Mouse (Mus musculus): ENCODE data around the gene Bud13. TPM values are rescaled to one million over a fixed set of nuclear protein-coding genes. Genes with fewer than 3 reads are reported as not detected.
A peak's percentile ranks its signal among the peaks of the same experiment; 100 is the strongest.

The Bud13 gene
- 10 to 100 TPM; 14.2 to 17.0 TPM for total RNA-seq (2021)
- long read RNA-seq, experiment 1, transcript Bud13-201 (10 exons, 2,539 nt) = major isoform, 7 of 11 reads
- long read RNA-seq, experiment 1, partial matches to known transcripts = 3 of 11 reads
- long read RNA-seq, experiment 1, other reads (novel, unspliced or antisense) = 1 of 11 reads
- long read RNA-seq, experiment 2, transcript Bud13-201 (10 exons, 2,539 nt) = major isoform, 8 of 25 reads
- long read RNA-seq, experiment 2, partial matches to known transcripts = 15 of 25 reads
- long read RNA-seq, experiment 2, other reads (novel, unspliced or antisense) = 2 of 25 reads

DNA sequence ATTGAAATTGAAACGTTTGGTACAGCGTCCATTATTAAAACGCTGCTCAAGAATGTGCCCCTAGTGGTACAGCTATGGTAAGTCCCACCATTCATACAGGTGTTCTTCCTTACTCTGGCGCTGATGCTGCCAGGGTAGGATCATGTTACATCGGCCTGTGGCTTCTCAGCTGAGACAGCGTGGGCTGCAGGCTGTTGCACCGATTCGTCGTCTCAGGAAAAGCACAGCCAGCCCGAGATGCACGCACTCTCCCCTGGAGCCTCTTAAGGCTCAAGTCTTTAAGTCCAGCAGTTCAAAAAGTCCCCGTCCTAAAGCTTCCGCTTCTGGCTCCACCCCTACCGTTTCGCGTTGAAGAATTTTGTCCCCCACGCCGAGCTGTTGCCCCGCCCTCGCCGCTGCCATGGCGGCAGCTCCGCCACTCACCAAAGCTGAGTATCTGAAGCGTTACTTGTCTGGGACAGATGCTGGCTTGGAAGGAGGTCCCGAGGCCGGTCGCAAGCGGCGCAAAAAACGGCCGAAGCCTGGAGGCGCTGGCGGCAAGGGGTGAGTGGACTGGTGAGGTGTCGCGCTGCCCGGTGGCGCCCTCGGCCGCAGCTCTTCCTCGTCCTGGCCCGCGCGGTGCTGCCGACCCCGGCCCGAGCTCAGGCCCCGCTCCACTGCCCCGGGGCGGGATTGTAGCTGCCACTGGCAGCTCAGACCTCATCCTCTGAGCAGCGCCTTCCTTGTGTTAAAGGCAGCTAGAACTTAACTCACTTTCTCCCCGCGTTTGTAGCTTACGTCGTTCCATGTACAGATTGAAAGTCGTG, at the start of gene Bud13:
Bud13 (plus strand) TSS at position 378 of the 806 bp plus-strand sequence.
- DNase-seq (ENCODE audit: low spot score in 2 of 2) = peak; percentile 90 to 98

- no peak for DNase-seq (ENCODE audit: low spot score in 2 of 2)
These were observed 47.6 kb upstream of the Bud13 start for GRCm38 (mm10) chr9:46235196-46235595.

GRCm38 (mm10) chr9:46235596-46235648, 47.4 kb upstream of the Bud13 start, which contains the start of gene Apoc3:
Apoc3 (minus strand) TSS chr9:46235636.
- no peak for DNase-seq (ENCODE audit: low spot score in 2 of 2)

- no peak for DNase-seq (ENCODE audit: low spot score in 2 of 2)
These were observed 47.2 kb upstream of the Bud13 start for GRCm38 (mm10) chr9:46235649-46236048.

DNA sequence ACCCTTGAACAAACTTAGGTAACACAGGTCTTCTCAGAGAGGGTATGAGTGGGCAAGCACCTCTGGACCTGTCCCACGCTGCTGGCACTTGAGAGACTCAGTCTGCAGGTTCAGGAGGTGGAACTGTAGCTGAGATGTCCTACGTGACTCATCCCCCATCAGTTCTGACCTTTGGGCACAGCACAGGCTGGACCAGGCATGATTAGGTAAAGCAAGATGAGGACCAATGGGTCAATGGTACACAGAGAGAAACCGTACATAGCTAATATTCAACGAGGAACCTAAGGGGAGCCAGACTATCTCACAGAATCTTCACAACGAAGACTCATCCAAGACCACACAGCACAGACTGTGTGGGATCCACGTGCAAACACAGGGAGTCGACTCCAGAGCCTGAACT, 44.0 kb upstream of the Bud13 start:
- no peak for DNase-seq (ENCODE audit: low spot score in 2 of 2)

- DNase-seq (ENCODE audit: low spot score in 2 of 2) = no peak
These were observed 42.2 kb upstream of the Bud13 start, which contains the start of gene Apoa4 for GRCm38 (mm10) chr9:46240526-46241153. Apoa4 (plus strand) TSS chr9:46240696.

DNA sequence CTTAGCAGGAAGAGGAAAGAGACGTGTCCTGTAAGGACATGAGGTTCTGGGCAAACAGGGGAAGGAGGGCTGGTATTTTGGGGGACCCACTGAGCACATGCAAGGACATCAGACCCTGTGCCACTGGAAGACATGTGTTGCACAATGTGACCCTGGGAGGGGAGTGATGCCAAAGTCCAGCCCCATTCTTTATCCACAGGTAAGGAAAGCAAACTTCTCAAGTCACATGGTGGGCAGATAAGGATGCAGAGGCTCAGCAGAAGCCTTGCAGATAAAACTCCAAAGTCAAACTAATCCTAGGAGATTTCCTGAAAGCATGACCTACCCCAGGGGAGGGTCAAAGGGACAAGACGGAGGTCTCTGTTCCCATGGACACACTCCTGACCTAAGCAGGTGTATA, 41.0 kb upstream of the Bud13 start:
- no peak for DNase-seq (ENCODE audit: low spot score in 2 of 2)

- DNase-seq (ENCODE audit: low spot score in 2 of 2) = no peak
These were observed 39.7 kb upstream of the Bud13 start for GRCm38 (mm10) chr9:46243122-46243521.

DNA sequence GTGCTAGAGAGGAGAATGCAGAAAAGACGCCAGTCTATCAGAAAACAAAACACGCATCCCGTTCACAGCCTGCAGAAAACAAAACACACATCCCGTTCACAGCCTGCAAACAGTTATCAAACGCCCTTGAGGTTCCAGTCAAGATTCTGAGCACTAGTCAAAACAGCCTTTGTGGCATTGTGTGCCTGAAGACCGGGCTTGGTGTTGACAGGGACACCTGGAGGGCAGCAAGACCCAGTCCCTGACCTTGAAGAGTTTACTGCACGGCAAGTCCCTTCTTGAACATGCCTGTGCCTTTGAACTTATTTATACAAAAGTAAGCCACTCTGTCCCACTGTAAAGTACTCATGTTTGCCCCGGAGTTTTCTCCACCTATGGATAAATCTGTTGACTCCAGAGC, 39.2 kb upstream of the Bud13 start:
- DNase-seq (ENCODE audit: low spot score in 2 of 2) = no peak

- DNase-seq (ENCODE audit: low spot score in 2 of 2) = no peak
These were observed 36.0 kb upstream of the Bud13 start for GRCm38 (mm10) chr9:46246752-46247324.

GRCm38 (mm10) chr9:46256177-46256576, 26.6 kb upstream of the Bud13 start:
- no peak for DNase-seq (ENCODE audit: low spot score in 2 of 2)

DNA sequence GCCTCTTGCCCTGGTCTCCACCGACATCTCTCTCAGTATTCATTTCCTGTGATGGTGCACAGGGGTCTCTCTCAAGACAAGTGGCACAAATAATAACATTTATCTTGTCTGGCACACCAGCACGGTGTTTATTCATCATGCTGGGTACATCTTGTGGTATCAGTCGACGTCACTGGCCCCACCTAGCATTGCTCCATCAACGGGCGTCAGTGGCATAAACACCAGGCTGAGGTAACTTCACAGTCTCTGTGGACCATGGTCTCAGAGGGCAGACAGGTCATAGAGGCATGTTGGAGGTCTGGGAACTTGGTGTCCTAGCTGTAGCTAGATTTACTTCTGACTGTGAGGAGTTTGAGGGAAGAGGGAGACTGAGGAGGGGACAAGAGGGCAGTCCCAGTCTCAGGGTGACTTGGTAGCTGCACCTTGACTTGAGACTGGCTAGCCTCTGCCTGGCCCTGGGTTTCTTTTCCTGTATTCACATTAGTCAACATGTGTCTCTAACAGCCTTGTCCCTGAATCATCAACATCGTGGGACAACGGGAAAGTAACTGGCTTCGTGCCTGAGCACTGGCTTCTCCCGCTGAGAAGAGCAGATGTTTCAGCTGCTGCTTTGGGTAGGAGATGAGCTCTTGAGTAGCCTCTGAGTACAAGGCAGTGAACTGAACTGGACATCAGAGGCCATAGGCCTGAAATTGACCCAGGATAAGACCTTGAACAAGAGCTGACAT, 26.0 kb upstream of the Bud13 start:
- no peak for DNase-seq (ENCODE audit: low spot score in 2 of 2)

- no peak for DNase-seq (ENCODE audit: low spot score in 2 of 2)
These were observed 25.3 kb upstream of the Bud13 start for GRCm38 (mm10) chr9:46257546-46257945.

GRCm38 (mm10) chr9:46259111-46259510, 23.7 kb upstream of the Bud13 start:
- no peak for DNase-seq (ENCODE audit: low spot score in 2 of 2)

DNA sequence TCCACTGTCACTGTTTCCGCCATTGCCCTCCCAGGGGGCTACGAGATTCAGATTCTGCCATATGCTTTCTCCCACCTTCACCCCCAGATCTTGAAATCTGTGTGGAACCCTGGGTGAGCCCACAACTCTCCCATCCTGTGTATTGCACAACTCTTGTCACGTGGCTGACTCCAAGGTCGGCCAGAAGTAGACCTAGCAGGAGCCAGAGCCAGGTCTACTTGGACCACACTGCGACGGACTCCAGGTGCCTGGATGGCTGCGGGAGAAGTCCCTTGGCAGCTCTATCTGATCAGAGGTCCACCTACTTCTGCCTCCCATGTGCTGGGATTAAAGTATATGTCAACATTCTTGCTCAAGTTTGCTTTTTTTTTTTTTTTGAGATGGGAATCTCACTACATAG, 21.7 kb upstream of the Bud13 start:
- no peak for DNase-seq (ENCODE audit: low spot score in 2 of 2)

- DNase-seq (ENCODE audit: low spot score in 2 of 2) = no peak
These were observed 14.4 kb upstream of the Bud13 start, which contains the start of gene Apoa5 for GRCm38 (mm10) chr9:46268343-46268873. Apoa5 (plus strand) TSS chr9:46268633.

GRCm38 (mm10) chr9:46269125-46269524, 13.7 kb upstream of the Bud13 start:
- DNase-seq (ENCODE audit: low spot score in 2 of 2) = no peak

DNA sequence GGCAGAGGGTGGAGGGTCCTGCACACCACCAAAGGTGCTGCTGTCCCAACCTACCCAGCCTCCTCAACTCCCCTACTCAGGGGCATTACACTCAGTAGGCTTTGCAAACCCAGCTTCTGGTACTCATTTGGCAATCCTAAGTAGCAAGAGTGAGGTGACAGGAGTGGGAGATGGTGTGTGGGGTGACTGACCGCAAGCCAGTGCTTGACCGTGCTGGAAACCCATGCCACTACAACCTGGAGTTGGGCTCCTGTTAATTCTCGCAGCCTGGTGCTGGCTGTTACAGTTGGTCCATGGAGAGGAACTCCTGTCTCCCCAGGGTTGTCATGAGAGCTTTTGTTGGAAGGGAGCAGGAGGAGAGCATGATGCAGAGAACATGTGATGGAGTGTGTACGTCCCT, 12.0 kb upstream of the Bud13 start:
- no peak for DNase-seq (ENCODE audit: low spot score in 2 of 2)

- DNase-seq (ENCODE audit: low spot score in 2 of 2) = no peak
These were observed 10.7 kb upstream of the Bud13 start for GRCm38 (mm10) chr9:46272070-46272469.

DNA sequence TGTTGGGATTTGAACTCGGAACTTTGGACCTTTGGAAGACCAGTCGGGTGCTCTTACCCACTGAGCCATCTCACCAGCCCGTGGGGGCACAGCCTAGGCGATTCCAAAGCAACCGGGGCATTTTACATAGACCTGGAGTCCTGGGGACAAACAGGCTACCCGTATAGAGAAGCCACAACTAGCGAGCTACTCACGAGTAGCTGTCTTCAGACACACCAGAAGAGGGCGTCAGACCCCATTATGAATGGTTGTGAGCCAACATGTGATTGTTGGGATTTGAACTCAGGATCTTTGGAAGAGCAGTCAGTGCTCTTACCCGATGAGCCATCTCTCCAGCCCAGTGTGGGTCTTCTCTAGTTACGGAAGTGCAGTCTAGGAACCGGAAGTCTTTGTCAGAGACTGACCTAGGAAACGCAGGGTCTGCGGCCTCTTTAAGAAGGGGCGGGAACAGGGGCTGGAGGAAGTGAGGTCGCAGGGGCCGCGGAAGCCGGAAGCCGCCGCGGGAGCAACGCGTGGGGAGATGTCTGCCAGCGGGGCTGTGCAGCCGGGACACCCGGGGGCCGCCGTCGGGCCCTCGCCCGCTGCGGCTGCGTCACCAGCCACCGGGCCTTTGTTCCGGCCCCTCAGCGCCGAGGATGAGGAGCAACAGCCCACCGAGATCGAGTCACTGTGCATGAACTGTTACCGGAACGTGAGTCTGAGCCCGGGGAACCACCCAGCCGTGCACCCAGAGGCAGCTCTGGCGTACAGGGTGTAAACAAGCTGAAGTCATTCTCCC, 9.9 kb upstream of the Bud13 start, which contains the start of gene Zpr1:
Zpr1 (plus strand) TSS at position 388 of the 778 bp plus-strand sequence.
- DNase-seq (ENCODE audit: low spot score in 2 of 2) = peak; percentile 68 to 76

All from adrenal gland, postnatal 4 days (tissue).